Mouse (Mus musculus) lung, embryonic 16.5 days (tissue): ENCODE results near the gene Cdh23. TPM values are rescaled to one million over a fixed set of nuclear protein-coding genes. Genes with fewer than 3 reads are reported as not detected.
A peak's percentile ranks its signal among the peaks of the same experiment; 100 is the strongest.

Experiments
- ATAC-seq: fragments of 200-750 bp; cut with Nextera tagmentation; 2 replicates; pipeline ENCODE4 v1.8.0; 2017; ENCODE audit warnings: low read depth, mild to moderate bottlenecking, moderate library complexity
- H3K27ac ChIP-seq: fragments of 300-500 bp; sonication (generic); 2 replicates; pipeline ENCODE4 v1.5.1; 2014; ENCODE audit warnings: mild to moderate bottlenecking, control low read depth, low read length
- H3K27me3 ChIP-seq: fragments of 300-500 bp; sonication (generic); 2 replicates; pipeline ENCODE4 v1.6.1; 2014; ENCODE audit warnings: low read depth, low read length, mixed read lengths; ENCODE audit not compliant: control insufficient read depth, insufficient read depth
- H3K36me3 ChIP-seq: fragments of 300-500 bp; sonication (generic); 2 replicates; pipeline ENCODE4 v1.6.1; 2014; ENCODE audit warnings: low read length; ENCODE audit not compliant: control insufficient read depth, insufficient read depth
- H3K4me1 ChIP-seq: fragments of 300-500 bp; sonication (generic); replicated peaks from 2 replicates; pipeline ENCODE4 v1.6.1; 2014; ENCODE audit warnings: low read length, mixed read lengths; ENCODE audit not compliant: control insufficient read depth, insufficient read depth
- H3K4me2 ChIP-seq: fragments of 300-500 bp; sonication (generic); 2 replicates; pipeline ENCODE4 v1.6.1; 2014; ENCODE audit warnings: low read depth, low read length, control low read depth
- H3K4me3 ChIP-seq: fragments of 300-500 bp; sonication (generic); 2 replicates; pipeline ENCODE4 v1.5.1; 2014; ENCODE audit warnings: mild to moderate bottlenecking, low read length, control low read depth
- H3K9ac ChIP-seq: fragments of 300-500 bp; sonication (generic); 2 replicates; pipeline ENCODE4 v1.6.1; 2014; ENCODE audit warnings: low read length, control low read depth
- H3K9me3 ChIP-seq: fragments of 300-500 bp; sonication (generic); 2 replicates; pipeline ENCODE4 v1.6.1; 2016; ENCODE audit warnings: low read length; ENCODE audit not compliant: control insufficient read depth
- WGBS: fragments of 180-500 bp; shearing (Covaris S2); extraction: QIAGEN DNeasy Blood & Tissue Kit; methylation state at CpG from one replicate; pipeline ENCODE4 v1.1.7; 2014; 5-methylcytosine and 5-hydroxymethylcytosine counted together
- polyA plus RNA-seq: library from polyadenylated mRNA; unstranded; fragments of >200 nt; fragmentation: Nextera tagmentation; extraction: Ambion mirVana; gene quantifications from 2 replicates; pipeline ENCODE4 v1.2.1, GENCODE M21; 2015

Cdh23 gene
- polyA plus RNA-seq, 1 experiment from 2014 or later, result 0.34 TPM

- Histone ChIP-seq H3K27me3 (no peaks in the 10 kb centered on the region), H3K36me3 (no peaks in the 10 kb centered on the region), H3K27ac (no peak overlapping the region), H3K4me1 (no peaks in the 10 kb centered on the region), H3K9ac (no peak overlapping the region), H3K9me3 (no peaks in the 10 kb centered on the region), H3K4me3 (no peak overlapping the region), H3K4me2 (no peak overlapping the region)
- no peak for ATAC-seq
- WGBS, result 71% methylated on average over 11 of the region's 11 CpGs
These were observed 41.0 kb upstream of the Cdh23 start for GRCm38 (mm10) chr10:60737169-60737728.

DNA sequence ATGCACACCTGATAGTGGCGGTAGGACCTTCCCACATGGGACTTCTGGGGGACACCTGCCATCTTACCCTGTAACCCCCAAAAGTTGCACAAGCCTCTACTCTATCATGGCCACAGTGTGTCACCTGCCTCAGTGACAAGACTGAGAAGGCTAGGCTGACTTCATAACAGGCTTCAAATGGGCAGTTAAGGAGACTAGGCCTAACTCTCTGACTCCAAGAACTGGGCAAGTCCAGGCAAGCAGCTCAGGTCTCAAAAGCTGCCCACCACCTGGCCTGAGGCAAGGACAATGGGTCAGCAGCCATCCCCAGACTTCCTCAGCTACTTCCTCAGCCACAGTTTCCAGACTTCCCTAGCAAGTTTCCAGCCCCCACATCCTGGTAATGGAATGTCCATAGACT is 39.4 kb upstream of the Cdh23 start:
- Histone ChIP-seq H3K27me3 (no peaks in the 10 kb centered on the region), H3K36me3 (no peaks in the 10 kb centered on the region), H3K9ac (no peak overlapping the region), H3K9me3 (no peaks in the 10 kb centered on the region), H3K27ac (no peak overlapping the region), H3K4me3 (no peak overlapping the region), H3K4me1 (no peaks in the 10 kb centered on the region), H3K4me2 (no peak overlapping the region)
- ATAC-seq, result no peak
- 100% methylated on average over 1 of the region's 1 CpGs for WGBS

DNA sequence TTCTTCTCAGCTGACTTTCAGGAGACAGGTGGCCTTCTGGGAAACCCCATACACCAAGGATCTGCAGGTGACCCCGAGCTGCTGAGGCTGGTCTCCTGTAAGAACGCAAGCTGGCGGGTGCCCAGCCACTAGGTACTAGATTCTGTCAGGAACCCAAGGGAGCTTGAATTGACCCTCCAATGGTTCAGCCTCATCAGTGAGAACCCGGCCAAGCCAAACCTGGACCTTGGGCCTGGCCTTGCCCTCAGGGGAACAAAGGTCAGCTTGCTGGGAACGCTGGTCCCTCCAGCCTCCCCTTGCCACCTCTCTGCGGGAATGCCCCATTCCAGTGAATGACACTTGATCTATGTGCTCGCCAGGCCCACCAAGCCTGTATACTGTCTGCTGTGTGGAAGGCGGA is 37.2 kb upstream of the Cdh23 start:
- ATAC-seq, result no peak
- no peak overlapping the region for H3K4me2 ChIP-seq
- WGBS, result 69% methylated on average over 8 of the region's 8 CpGs
- no peaks in the 10 kb centered on the region for H3K9me3 ChIP-seq
- H3K4me3 ChIP-seq, result no peak overlapping the region
- H3K4me1 ChIP-seq, result no peaks in the 10 kb centered on the region
- no peak overlapping the region for H3K27ac ChIP-seq
- H3K9ac ChIP-seq, result no peak overlapping the region
- H3K27me3 ChIP-seq, result no peaks in the 10 kb centered on the region
- no peaks in the 10 kb centered on the region for H3K36me3 ChIP-seq

DNA sequence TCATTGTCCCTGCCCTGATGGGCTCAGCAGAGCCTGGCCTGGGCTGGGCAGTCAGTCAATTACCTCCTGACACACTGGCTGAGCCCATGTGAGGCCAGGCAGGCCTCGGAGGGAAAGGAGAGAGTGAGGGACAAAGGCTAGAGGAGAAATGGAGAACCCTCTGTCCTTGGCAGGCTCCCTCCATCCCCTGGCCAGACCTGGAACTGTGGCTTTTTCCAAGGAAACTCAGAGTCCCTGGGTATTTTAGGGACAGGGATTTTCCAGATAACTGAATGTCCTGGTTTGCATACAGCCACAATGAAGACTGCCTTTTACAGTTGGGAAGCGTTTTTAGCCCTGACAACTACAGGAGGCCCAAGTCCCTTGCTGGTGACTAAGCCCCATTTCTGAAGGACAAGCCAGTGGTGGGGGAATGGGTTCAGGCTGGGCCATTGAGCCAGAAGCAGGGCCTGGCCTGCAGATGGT is 36.1 kb upstream of the Cdh23 start:
- H3K27ac ChIP-seq, result no peak overlapping the region
- no peaks in the 10 kb centered on the region for H3K36me3 ChIP-seq
- no peaks in the 10 kb centered on the region for H3K27me3 ChIP-seq
- H3K4me3 ChIP-seq, result no peak overlapping the region
- ATAC-seq, result no peak
- H3K4me2 ChIP-seq, result no peak overlapping the region
- 42% methylated on average over 2 of the region's 2 CpGs for WGBS
- no peaks in the 10 kb centered on the region for H3K9me3 ChIP-seq
- no peaks in the 10 kb centered on the region for H3K4me1 ChIP-seq
- 0 out of 2 replicates have a peak overlapping the region, but pooled peaks have one; percentile 11 for H3K9ac ChIP-seq

- no peaks in the 10 kb centered on the region for H3K36me3 ChIP-seq
- no peak overlapping the region for H3K4me3 ChIP-seq
- ATAC-seq, result no peak
- H3K9ac ChIP-seq, result no peak overlapping the region
- no peaks in the 10 kb centered on the region for H3K4me1 ChIP-seq
- 32% methylated on average over 5 of the region's 5 CpGs for WGBS
- H3K9me3 ChIP-seq, result no peaks in the 10 kb centered on the region
- H3K27ac ChIP-seq, result no peak overlapping the region
- no peak overlapping the region for H3K4me2 ChIP-seq
- no peaks in the 10 kb centered on the region for H3K27me3 ChIP-seq
These were observed 35.5 kb upstream of the Cdh23 start for GRCm38 (mm10) chr10:60731742-60732141.

DNA sequence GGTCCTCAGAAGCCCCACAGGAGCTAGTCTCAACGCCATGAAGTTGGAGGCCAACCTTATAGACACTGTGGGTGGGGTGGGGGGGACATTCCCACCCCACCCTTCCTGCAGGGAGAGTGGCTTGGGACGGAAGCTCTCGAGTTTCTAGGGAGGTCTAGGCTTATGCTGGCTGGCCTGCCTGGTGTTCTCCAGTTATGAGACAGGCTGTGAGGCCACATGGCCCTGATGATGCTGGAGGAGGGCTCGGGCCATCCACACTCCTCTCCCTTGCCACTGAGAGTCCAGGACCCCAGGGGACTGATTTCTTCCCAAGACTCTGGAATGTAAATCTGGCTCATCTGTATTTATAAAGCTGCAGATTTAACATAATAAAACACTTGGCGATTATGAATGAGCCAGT is 31.0 kb upstream of the Cdh23 start:
- no peak overlapping the region for H3K4me2 ChIP-seq
- WGBS, result 28% methylated on average over 5 of the region's 5 CpGs
- H3K27me3 ChIP-seq, result no peaks in the 10 kb centered on the region
- H3K9me3 ChIP-seq, result no peaks in the 10 kb centered on the region
- no peak overlapping the region for H3K27ac ChIP-seq
- H3K36me3 ChIP-seq, result no peaks in the 10 kb centered on the region
- H3K4me1 ChIP-seq, result no peaks in the 10 kb centered on the region
- 0 out of 2 replicates have a peak, but pooled peaks have one; percentile 7 for ATAC-seq
- no peak overlapping the region for H3K4me3 ChIP-seq
- no peak overlapping the region for H3K9ac ChIP-seq

DNA sequence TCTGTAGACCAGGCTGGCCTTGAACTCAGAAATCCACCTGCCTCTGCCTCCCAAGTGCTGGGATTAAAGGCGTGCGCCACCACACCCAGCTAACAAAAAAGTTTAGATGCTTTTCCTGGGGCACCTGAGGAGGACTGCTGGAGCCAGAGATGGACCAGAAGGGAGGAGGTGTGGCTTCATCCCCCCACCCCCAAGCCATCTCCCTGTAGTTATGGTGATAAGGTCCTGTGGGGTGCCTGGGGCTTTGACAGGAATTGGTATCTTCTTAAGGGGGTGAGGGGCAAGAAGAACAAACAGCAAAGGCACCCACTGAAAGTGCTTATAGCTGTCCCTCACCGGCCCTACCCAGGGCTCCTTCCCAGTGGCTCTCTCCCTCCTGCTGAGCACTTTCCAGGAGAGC is 30.6 kb upstream of the Cdh23 start:
- no peaks in the 10 kb centered on the region for H3K9me3 ChIP-seq
- no peaks in the 10 kb centered on the region for H3K27me3 ChIP-seq
- ATAC-seq, result no peak
- H3K36me3 ChIP-seq, result no peaks in the 10 kb centered on the region
- H3K27ac ChIP-seq, result no peak overlapping the region
- H3K4me1 ChIP-seq, result no peaks in the 10 kb centered on the region
- no peak overlapping the region for H3K4me3 ChIP-seq
- no peak overlapping the region for H3K4me2 ChIP-seq
- no peak overlapping the region for H3K9ac ChIP-seq
- 70% methylated on average over 3 of the region's 3 CpGs for WGBS

DNA sequence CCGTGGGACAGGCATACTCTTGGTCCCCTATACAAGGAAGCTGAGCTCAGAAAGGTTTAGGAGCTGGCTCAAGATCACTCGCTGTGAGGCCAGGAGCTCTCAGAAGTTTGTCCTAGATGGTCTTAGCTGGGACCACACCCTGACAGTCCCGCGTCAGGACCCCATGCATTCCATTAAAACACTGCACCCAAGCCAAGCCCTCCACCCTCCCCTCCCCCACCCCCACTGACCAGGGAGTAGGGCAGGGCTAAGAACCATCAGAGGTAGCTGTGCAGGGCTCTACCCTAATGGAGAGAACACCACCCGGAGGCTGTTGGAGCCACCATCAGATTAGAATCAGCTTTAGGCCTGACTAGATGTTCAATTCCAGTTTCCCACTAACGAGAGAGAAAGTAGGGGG is 28.2 kb upstream of the Cdh23 start:
- no peaks in the 10 kb centered on the region for H3K36me3 ChIP-seq
- no peaks in the 10 kb centered on the region for H3K4me1 ChIP-seq
- no peak overlapping the region for H3K4me3 ChIP-seq
- H3K9me3 ChIP-seq, result no peaks in the 10 kb centered on the region
- no peak overlapping the region for H3K4me2 ChIP-seq
- no peak for ATAC-seq
- H3K9ac ChIP-seq, result no peak overlapping the region
- H3K27ac ChIP-seq, result no peak overlapping the region
- no peaks in the 10 kb centered on the region for H3K27me3 ChIP-seq
- WGBS, result 63% methylated on average over 6 of the region's 6 CpGs

DNA sequence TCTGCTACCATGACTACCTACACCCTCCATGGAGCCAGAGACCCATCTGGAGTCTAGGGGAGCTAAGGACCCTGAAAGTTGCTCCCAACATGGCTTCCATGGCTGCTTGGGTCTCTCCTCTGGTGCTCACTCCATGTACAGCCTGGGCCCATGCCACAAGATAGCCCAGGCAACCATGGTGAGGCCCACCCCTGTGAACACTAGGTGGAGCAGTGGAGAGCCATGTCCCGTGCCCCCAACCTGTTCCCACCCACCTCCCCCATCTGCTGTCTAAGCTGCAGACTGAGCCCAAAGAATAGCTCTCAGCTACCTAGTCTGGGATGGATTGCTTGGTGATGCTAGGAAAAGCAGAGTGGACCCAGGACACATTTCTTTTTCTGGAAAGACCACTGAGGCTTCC is 27.1 kb upstream of the Cdh23 start:
- H3K9ac ChIP-seq, result no peak overlapping the region
- H3K4me3 ChIP-seq, result no peak overlapping the region
- no peaks in the 10 kb centered on the region for H3K4me1 ChIP-seq
- H3K4me2 ChIP-seq, result no peak overlapping the region
- H3K27me3 ChIP-seq, result no peaks in the 10 kb centered on the region
- no peaks in the 10 kb centered on the region for H3K9me3 ChIP-seq
- no peak overlapping the region for H3K27ac ChIP-seq
- no peak for ATAC-seq
- H3K36me3 ChIP-seq, result no peaks in the 10 kb centered on the region
- WGBS, result 38% methylated on average over 1 of the region's 1 CpGs

DNA sequence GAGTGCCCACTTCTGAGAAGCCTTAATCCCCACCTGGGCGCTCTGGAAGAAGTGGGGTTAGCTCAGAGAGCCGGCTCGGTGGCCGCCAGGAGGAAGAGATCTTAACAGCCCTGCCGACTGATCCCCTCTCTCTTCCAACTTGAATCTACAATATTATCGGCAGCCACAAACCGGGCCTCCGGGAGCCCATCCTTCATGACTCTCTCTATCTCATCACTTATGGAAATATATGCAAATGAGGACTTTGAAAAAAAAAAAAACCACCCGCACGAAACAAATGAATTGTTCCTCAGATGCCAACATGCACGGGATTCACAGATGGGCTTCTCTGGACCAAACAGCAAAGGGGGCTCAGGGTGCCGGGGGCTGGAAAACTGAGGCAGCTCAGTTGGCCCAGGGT is 25.4 kb upstream of the Cdh23 start:
- WGBS, result 56% methylated on average over 12 of the region's 12 CpGs
- no peak for ATAC-seq
- Histone ChIP-seq H3K4me3 (no peak overlapping the region), H3K27me3 (no peaks in the 10 kb centered on the region), H3K4me1 (no peaks in the 10 kb centered on the region), H3K4me2 (no peak overlapping the region), H3K9ac (no peak overlapping the region), H3K27ac (no peak overlapping the region), H3K9me3 (no peaks in the 10 kb centered on the region), H3K36me3 (no peaks in the 10 kb centered on the region)
